Mouse (Mus musculus): ENCODE data around the gene Pacs2. TPM values are rescaled to one million over a fixed set of nuclear protein-coding genes. Genes with fewer than 3 reads are reported as not detected.

The Pacs2 gene
- total and polyA plus RNA-seq, 2 experiments = 5.2 to 15.3 TPM

DNA sequence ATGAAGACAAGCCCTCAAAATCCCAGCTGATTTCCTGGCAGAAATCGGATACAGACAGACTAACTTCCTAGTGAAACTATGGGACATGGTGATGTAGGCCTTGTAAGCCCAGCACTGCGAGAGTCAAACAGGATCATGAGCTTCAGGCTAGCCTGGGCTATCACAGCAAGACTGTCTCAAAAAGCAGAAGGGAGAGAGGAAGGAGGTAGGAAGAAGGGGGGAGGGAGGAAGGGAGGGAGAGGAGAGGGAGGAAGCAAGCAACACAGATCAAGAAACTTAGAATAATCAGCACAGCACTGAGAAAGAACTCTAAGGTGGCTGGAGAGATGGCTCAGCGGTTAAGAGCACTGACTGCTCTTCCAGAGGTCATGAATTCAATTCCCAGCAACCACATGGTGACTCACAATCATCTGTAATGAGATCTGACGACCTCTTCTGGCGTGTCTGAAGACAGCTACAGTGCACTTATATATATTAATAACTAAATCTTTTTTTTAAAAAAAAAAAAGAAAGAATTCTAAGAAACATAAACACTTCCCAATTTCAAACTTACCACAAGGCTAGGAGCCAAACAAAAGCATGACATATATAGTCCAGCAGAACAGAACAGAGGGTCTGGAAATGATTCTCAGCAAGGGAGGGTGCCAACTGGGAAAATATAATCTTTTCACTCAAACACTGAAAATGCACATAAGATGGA lies 23.5 kb upstream of the Pacs2 start:
- DNase-seq (ENCODE audit: extremely low read depth, low read depth, low spot score) = no peak
- Histone ChIP-seq H3K36me3 (ENCODE audit: control insufficient read depth, insufficient read depth, low read length) (peaks cover 17% of the 10 kb centered on the region), H3K79me2 (ENCODE audit: control insufficient read depth, insufficient read depth, low read length) (peaks cover 8% of the 10 kb centered on the region; the same call in 1 of the 2 replicates), H3K27ac (replicated peaks; ENCODE audit: insufficient read depth, low read depth, low read length) (no peak overlapping the region), H3K4me1 (ENCODE audit: control insufficient read depth, insufficient read depth, low read length) (no peaks in the 10 kb centered on the region), H3K27me3 (ENCODE audit: control insufficient read depth, insufficient read depth, low read length) (no peaks in the 10 kb centered on the region), H3K4me3 (ENCODE audit: insufficient read depth, low read depth, low read length) (no peak overlapping the region), H3K9ac (ENCODE audit: low read depth, low read length) (no peak overlapping the region)
- TF ChIP-seq POLR2A (IDR thresholded peaks at IDR 0.05; ENCODE audit: extremely low read depth, insufficient read depth, low read length) (no peak), CTCF (IDR thresholded peaks at IDR 0.05; ENCODE audit: low read depth, low read length) (no peak)
- 86% methylated on average over 5 of the region's 5 CpGs for WGBS

DNA sequence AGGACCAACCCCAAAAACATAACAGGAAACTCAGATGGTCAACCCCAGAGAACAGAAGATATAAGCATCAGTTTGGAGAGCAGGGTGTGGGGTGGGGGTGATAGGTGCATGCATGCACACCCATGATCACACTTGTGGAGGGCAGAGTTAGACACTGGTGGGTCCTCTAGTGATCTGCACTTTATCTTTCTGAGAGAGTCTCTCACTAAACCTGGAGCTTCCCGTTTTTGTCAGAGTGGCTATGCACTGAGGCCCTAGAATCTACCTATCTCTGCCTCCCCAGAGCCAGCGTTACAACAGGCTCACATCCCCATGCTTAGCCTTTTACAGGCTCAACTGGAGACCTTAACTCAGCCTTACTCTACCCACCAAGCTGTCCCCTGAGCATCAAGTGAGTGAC lies 22.9 kb upstream of the Pacs2 start:
- 86% methylated on average over 2 of the region's 2 CpGs for WGBS
- Histone ChIP-seq H3K9ac (ENCODE audit: low read depth, low read length) (no peak overlapping the region), H3K27me3 (ENCODE audit: control insufficient read depth, insufficient read depth, low read length) (no peaks in the 10 kb centered on the region), H3K79me2 (ENCODE audit: control insufficient read depth, insufficient read depth, low read length) (peaks cover 11% of the 10 kb centered on the region; the same call in 1 of the 2 replicates), H3K36me3 (ENCODE audit: control insufficient read depth, insufficient read depth, low read length) (peaks cover 14% of the 10 kb centered on the region), H3K4me3 (ENCODE audit: insufficient read depth, low read depth, low read length) (no peak overlapping the region), H3K4me1 (ENCODE audit: control insufficient read depth, insufficient read depth, low read length) (no peaks in the 10 kb centered on the region), H3K27ac (replicated peaks; ENCODE audit: insufficient read depth, low read depth, low read length) (no peak overlapping the region)
- TF ChIP-seq CTCF (IDR thresholded peaks at IDR 0.05; ENCODE audit: low read depth, low read length) = no peak
- no peak for TF ChIP-seq POLR2A (IDR thresholded peaks at IDR 0.05; ENCODE audit: extremely low read depth, insufficient read depth, low read length)
- DNase-seq (ENCODE audit: extremely low read depth, low read depth, low spot score) = no peak

DNA sequence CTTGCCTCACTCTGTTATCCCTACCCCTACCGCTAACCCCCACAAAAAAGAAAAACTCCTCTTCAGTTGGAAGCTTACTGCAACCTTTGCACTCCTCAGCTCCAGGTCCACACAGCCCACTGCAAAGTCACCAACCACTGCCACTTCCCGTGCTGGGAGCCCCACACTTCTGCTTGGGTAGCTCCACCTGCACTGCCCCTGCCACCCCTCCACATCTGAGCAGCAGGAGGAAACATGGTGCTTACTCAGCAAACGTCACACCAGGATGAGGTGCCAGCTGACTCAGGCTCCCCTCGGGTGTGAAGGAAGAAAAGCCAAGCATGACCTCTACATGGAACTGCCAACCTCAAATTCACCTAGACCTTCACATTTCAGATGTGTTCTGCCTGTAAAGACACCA lies 20.2 kb upstream of the Pacs2 start:
- Histone ChIP-seq H3K4me3 (ENCODE audit: insufficient read depth, low read depth, low read length) (no peak overlapping the region), H3K9ac (ENCODE audit: low read depth, low read length) (no peak overlapping the region), H3K4me1 (ENCODE audit: control insufficient read depth, insufficient read depth, low read length) (peaks cover 2% of the 10 kb centered on the region), H3K79me2 (ENCODE audit: control insufficient read depth, insufficient read depth, low read length) (peaks cover 31% of the 10 kb centered on the region; the same call in 1 of the 2 replicates), H3K27ac (replicated peaks; ENCODE audit: insufficient read depth, low read depth, low read length) (no peak overlapping the region), H3K36me3 (ENCODE audit: control insufficient read depth, insufficient read depth, low read length) (peaks cover 3% of the 10 kb centered on the region; the same call in 1 of the 2 replicates), H3K27me3 (ENCODE audit: control insufficient read depth, insufficient read depth, low read length) (no peaks in the 10 kb centered on the region)
- TF ChIP-seq POLR2A (IDR thresholded peaks at IDR 0.05; ENCODE audit: extremely low read depth, insufficient read depth, low read length) (no peak), CTCF (IDR thresholded peaks at IDR 0.05; ENCODE audit: low read depth, low read length) (no peak)
- WGBS = 67% methylated on average over 4 of the region's 4 CpGs
- DNase-seq (ENCODE audit: extremely low read depth, low read depth, low spot score) = no peak

DNA sequence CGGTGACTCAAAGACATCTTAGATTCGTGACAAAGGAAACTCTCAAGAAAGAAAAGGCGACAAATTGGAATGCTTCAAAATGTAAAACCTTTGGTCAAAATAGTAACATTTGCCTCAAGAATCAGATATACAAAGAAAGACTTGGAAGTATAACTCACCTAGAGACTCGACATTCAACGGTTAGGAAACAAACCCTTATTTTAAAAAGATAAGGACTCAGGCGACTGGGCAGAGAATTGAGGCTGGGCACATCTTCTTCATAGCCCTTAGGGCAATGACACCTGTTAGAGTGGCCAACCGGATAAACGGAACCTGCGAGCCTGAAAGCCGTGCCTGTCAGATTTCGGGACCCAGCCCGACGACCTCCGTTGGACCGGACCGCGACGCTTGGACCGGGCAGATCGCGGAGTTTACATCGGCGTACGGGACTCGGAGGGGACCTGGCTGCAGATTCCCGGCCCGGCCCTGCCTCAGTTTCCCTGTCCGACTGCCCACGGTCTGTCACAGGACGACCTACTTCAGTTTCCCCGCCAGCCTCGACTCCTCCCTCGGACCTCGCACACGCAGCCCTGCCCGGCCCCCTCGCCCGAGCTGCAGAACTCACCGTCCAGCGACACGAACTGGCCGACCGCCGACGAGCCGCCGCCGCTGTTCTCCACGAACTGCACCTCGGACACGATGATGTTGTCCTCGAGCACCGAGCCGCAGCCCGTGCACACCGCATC lies 14.6 kb upstream of the Pacs2 start:
- TF ChIP-seq CTCF (IDR thresholded peaks at IDR 0.05; ENCODE audit: low read depth, low read length) = no peak
- TF ChIP-seq POLR2A (IDR thresholded peaks at IDR 0.05; ENCODE audit: extremely low read depth, insufficient read depth, low read length) = no peak
- H3K4me3 ChIP-seq (ENCODE audit: insufficient read depth, low read depth, low read length) = peak overlapping the region; percentile 72
- H3K27me3 ChIP-seq (ENCODE audit: control insufficient read depth, insufficient read depth, low read length) = no peaks in the 10 kb centered on the region
- peaks cover 27% of the 10 kb centered on the region; the same call in 1 of the 2 replicates for H3K79me2 ChIP-seq (ENCODE audit: control insufficient read depth, insufficient read depth, low read length)
- peak overlapping the region; percentile 91 for H3K27ac ChIP-seq (replicated peaks; ENCODE audit: insufficient read depth, low read depth, low read length)
- DNase-seq (ENCODE audit: extremely low read depth, low read depth, low spot score) = peak; percentile 45
- H3K9ac ChIP-seq (ENCODE audit: low read depth, low read length) = peak overlapping the region; percentile 93
- H3K36me3 ChIP-seq (ENCODE audit: control insufficient read depth, insufficient read depth, low read length) = no peaks in the 10 kb centered on the region
- peaks cover 6% of the 10 kb centered on the region for H3K4me1 ChIP-seq (ENCODE audit: control insufficient read depth, insufficient read depth, low read length)
- 1% methylated on average over 56 of the region's 56 CpGs for WGBS

DNA sequence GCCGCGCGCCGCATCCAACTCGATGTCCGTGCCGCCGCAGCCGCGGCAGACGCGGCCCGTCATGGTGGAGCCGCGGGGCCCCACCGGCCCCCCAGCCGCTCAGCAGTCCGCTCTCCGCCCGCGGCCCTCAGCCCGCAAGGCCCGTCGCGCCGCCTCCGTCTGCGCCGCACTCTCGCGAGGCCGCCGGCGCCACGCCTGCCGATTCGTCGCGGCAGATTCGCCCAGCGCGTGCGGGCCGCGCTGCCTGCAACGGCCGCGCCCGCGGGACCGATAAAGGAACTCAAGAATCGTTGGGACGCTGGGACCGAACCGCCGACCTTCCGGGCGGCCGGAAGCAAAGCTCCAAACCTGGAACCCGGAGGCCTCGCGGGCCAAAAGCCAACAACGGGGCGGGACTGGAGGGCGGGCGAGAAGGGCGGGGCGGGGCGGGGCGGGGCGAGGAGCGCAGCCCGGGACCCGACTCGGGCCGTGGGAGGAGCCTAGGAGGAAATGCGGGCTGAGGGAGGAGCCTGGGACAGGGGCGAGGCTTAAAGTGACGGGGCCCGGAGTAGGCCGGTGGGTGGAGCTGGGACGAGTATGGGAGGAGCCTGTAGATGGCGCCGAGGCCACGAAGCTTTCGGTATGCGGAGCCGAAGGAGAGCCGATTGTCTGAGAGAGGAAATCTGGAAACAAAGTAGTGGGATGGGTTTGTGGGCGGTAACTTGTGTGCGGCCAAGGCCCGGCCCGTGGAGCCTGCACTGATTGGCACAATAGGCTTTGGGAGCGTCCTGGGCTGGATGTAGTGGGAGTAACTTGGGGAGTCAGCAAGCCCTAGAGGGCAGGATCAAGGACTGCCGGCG lies 13.8 kb upstream of the Pacs2 start, which contains the start of gene Brf1:
Gene Brf1, minus strand, starts transcription at position 411 of the 839 bp plus-strand sequence.
- Histone ChIP-seq H3K27me3 (ENCODE audit: control insufficient read depth, insufficient read depth, low read length) (no peaks in the 10 kb centered on the region), H3K27ac (replicated peaks; ENCODE audit: insufficient read depth, low read depth, low read length) (peak within 1 kb of the TSS; percentile 91), H3K9ac (ENCODE audit: low read depth, low read length) (peak within 1 kb of the TSS; percentile 93), H3K4me3 (ENCODE audit: insufficient read depth, low read depth, low read length) (peak within 1 kb of the TSS; percentile 72), H3K36me3 (ENCODE audit: control insufficient read depth, insufficient read depth, low read length) (no peaks in the 10 kb centered on the region), H3K4me1 (ENCODE audit: control insufficient read depth, insufficient read depth, low read length) (peaks cover 6% of the 10 kb centered on the region), H3K79me2 (ENCODE audit: control insufficient read depth, insufficient read depth, low read length) (peaks cover 27% of the 10 kb centered on the region; the same call in 1 of the 2 replicates)
- under 1% methylated on average over 94 of the region's 96 CpGs for WGBS
- peak; percentile 96 for DNase-seq (ENCODE audit: extremely low read depth, low read depth, low spot score)
- TF ChIP-seq POLR2A (IDR thresholded peaks at IDR 0.05; ENCODE audit: extremely low read depth, insufficient read depth, low read length) = peak; percentile 69; the same call in 1 of the 2 replicates
- no peak for TF ChIP-seq CTCF (IDR thresholded peaks at IDR 0.05; ENCODE audit: low read depth, low read length)
